Mouse (Mus musculus) E14TG2a.4 (cell line): ENCODE data around the gene Hsd17b7.

Source experiments
- H3K27me3 ChIP-seq: 2 replicates; pipeline ENCODE4 v1.6.1; 2014; ENCODE audit warnings: low read length, control low read depth; ENCODE audit not compliant: insufficient read depth
- H3K36me3 ChIP-seq: 2 replicates; pipeline ENCODE4 v1.6.1; 2014; ENCODE audit warnings: low read length, control low read depth; ENCODE audit not compliant: insufficient read depth
- H3K4me1 ChIP-seq: replicated peaks from 2 replicates; pipeline ENCODE4 v1.6.1; 2014; ENCODE audit warnings: low read depth, low read length, control low read depth
- H3K4me3 ChIP-seq: replicated peaks from 2 replicates; pipeline ENCODE4 v1.5.1; 2014; ENCODE audit warnings: mild to moderate bottlenecking, low read length
- H3K9me3 ChIP-seq: 2 replicates; pipeline ENCODE4 v1.6.1; 2014; ENCODE audit warnings: low read length, control low read depth
- CTCF ChIP-seq: conservative IDR thresholded peaks from 2 replicates; pipeline ENCODE4 v1.5.1; 2014; ENCODE audit warnings: low read length
- NANOG ChIP-seq: IDR thresholded peaks from 2 replicates; pipeline ENCODE4 v1.6.1; 2014; ENCODE audit warnings: borderline replicate concordance, low read length, mixed read lengths
- POU5F1 ChIP-seq: IDR thresholded peaks from 2 replicates; pipeline ENCODE4 v1.6.1; 2014; ENCODE audit warnings: low read length, borderline replicate concordance

Hsd17b7 gene

DNA sequence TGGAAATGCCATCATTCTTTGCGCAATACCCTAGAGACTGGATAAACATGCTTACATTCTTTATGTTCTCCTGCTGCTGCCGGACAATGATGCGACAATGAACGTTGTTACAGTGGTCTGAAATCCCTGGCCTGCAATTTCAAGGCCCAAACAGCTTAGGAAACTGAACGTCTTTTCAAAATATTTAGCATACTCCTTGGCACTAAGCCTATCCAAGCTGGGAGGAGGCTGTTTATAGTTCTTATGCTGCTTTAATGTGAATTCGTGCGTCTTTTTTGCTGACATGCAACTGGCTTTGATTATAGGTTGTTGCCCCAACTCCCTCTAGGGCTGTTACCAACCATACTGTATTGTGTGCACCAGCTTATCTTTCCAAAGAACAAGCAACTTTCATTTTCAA is 20.2 kb downstream of the Hsd17b7 start:
- no peaks in the 10 kb centered on the region for H3K4me1 ChIP-seq

DNA sequence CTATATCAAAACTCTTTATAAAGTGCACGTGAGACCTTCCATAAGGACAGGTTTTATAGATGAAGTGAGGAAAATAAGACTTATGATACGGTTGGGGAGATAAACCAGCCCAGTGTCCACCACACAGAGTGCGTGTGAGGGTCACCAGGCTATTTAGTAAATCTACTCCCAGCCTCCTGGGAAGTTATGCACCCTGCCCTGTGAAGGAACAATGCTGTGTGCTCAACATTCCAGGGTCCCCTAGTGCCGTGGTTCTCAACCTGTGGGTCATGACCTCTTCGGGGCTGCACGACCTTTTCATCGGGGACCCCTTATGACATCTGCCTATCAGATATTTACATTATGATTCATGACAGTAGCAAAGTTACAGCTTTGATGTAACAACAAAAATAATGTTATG is 20.8 kb downstream of the Hsd17b7 start:
- TF ChIP-seq CTCF (no peak), POU5F1 (no peak), NANOG (no peak)
- Histone ChIP-seq H3K4me1 (no peaks in the 10 kb centered on the region), H3K9me3 (no peaks in the 10 kb centered on the region), H3K36me3 (peaks cover 14% of the 10 kb centered on the region), H3K27me3 (no peaks in the 10 kb centered on the region), H3K4me3 (no peak overlapping the region)

More for the DNA sequence above, 20.2 kb downstream of the Hsd17b7 start:
- Histone ChIP-seq H3K9me3 (no peaks in the 10 kb centered on the region), H3K36me3 (peaks cover 14% of the 10 kb centered on the region), H3K27me3 (no peaks in the 10 kb centered on the region), H3K4me3 (no peak overlapping the region)
- TF ChIP-seq NANOG: no peak
- no peak for TF ChIP-seq CTCF
- TF ChIP-seq POU5F1: no peak

DNA sequence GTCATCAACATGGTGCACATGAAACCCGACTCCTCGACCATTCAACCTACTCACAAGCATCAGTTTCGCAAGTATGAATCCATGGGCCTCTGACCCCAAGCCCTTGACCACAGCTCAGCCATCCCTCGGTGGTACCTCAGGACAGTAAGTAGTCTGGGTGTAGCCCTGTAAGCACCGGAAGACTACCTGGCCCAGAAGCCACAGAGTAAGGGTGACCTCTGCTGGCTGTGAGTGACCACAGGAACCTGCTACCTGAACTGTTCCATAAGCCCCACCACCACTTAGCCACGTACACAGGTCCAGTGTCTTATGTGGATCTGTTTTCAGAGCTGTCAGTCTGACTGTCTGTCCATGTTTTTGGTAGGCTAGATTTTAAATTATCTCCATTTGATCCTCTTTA is 21.4 kb downstream of the Hsd17b7 start:
- Histone ChIP-seq H3K27me3 (no peaks in the 10 kb centered on the region), H3K9me3 (no peaks in the 10 kb centered on the region), H3K4me1 (no peaks in the 10 kb centered on the region), H3K36me3 (peaks cover 12% of the 10 kb centered on the region), H3K4me3 (no peak overlapping the region)
- TF ChIP-seq NANOG: no peak
- TF ChIP-seq CTCF: no peak
- no peak for TF ChIP-seq POU5F1

DNA sequence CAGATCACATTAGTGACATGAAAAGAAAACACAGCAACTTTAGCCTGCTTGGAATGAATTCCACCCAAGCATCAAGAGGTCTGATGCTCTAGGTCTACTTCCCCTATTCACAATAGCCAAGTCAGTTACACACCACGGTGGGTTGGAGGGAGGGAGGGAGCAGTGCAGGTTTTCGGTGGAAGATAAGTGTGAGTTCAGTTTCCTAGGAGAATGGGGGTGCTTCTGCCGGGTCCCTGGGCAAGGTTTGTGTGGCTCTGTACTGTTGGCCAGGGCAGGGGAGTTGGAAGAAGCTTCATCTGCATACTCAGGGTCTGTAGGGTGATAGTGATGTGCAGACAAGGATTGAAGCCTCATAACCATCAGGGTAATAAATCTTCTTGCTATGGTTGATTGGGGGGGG is 23.0 kb downstream of the Hsd17b7 start:
- Histone ChIP-seq H3K36me3 (no peaks in the 10 kb centered on the region), H3K9me3 (no peaks in the 10 kb centered on the region), H3K4me1 (no peaks in the 10 kb centered on the region), H3K27me3 (no peaks in the 10 kb centered on the region), H3K4me3 (no peak overlapping the region)
- TF ChIP-seq CTCF (no peak), NANOG (no peak), POU5F1 (no peak)

DNA sequence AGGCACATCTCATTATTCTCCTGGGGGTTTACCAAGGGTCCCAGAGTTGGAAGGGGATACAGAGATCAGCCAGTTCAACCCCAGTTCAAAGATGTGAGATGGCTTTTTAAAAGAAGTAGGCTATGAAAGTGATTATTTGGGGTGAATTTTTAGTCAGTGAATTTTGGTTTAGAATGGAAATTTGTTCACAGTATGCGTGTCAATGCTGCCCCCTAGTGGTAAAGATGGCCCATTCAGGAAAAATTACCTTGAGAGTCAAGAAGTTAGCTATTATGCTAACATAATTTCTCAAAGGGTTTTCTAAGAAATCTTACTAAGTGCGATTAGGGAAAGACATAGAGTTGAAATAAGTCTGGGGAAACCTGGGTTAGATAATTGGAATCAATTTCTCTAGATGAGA is 29.7 kb downstream of the Hsd17b7 start:
- Histone ChIP-seq H3K36me3 (no peaks in the 10 kb centered on the region), H3K4me3 (no peak overlapping the region), H3K27me3 (no peaks in the 10 kb centered on the region), H3K4me1 (no peaks in the 10 kb centered on the region), H3K9me3 (no peaks in the 10 kb centered on the region)
- TF ChIP-seq NANOG: no peak
- no peak for TF ChIP-seq POU5F1
- TF ChIP-seq CTCF: peak; percentile 52

DNA sequence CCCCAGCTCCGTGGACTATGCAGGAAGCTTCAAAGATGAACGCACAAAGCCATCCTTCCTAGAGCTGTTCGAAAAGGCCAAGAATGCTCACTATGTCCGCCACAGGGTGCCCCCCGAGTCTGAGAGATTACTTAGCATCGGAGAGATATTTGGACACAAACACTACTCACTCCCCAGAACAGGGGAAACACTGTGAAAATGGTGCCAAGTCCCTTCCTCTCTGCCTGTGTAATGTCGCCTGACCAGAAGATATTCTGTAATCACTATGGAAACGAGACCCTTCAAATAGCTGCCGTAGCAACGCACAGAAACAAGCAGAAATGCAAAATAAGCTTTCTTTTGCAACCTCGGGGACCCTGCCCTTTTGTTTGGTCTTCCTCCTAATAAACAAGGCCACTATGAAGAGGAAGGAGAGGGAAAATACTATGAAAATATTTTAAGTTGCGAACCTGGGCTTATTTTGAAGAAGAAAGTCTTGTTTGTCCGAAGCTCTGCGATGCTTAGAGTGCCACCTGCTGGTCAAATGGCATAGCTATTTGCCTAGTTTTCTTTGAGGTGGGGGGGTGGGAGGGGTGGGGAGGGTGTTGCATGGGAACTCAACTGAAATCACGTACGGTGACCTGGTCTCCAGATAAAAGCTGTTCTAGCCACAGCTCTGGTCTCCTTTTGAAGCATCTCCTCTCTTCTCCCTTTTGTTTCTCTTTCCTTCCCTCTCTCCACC is 34.9 kb downstream of the Hsd17b7 start:
- no peak for TF ChIP-seq POU5F1
- TF ChIP-seq CTCF: peak; percentile 30
- TF ChIP-seq NANOG: no peak
- peaks cover 4% of the 10 kb centered on the region for H3K27me3 ChIP-seq
- no peaks in the 10 kb centered on the region for H3K9me3 ChIP-seq
- H3K36me3 ChIP-seq: no peaks in the 10 kb centered on the region
- H3K4me3 ChIP-seq: no peak overlapping the region
- H3K4me1 ChIP-seq: no peaks in the 10 kb centered on the region

DNA sequence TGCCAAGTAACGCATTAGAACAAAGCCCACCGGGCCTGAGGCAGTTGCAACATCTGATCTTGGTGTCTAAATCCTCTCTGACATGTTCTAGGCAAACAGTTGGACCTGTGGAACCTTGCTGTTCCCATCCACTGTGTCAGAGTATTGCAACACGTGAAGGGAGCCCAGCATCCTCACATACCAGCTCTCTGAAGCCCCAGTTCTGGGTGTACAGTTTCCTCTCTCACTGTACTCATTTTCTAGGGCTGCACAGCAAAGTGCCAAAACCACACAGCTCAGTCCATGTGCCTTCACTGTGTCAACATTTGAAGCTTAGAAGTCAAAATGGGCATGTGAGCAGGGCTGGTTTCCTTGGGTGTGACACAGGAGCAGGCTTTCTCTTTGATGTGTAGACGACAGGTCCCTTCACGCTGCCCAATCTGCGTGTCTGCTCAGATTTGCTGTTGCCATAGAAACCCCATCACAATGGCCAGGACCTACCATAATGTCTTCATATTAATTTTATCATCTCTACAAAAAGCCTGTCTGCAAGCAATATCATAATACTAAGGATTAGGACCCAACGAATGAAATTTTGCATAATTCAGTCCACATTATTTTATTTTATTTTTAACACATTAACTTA is 36.8 kb downstream of the Hsd17b7 start:
- H3K4me3 ChIP-seq: no peak overlapping the region
- H3K27me3 ChIP-seq: peaks cover 5% of the 10 kb centered on the region
- H3K9me3 ChIP-seq: no peaks in the 10 kb centered on the region
- H3K4me1 ChIP-seq: peaks cover 12% of the 10 kb centered on the region
- TF ChIP-seq CTCF (no peak), POU5F1 (no peak), NANOG (no peak)
- H3K36me3 ChIP-seq: no peaks in the 10 kb centered on the region

DNA sequence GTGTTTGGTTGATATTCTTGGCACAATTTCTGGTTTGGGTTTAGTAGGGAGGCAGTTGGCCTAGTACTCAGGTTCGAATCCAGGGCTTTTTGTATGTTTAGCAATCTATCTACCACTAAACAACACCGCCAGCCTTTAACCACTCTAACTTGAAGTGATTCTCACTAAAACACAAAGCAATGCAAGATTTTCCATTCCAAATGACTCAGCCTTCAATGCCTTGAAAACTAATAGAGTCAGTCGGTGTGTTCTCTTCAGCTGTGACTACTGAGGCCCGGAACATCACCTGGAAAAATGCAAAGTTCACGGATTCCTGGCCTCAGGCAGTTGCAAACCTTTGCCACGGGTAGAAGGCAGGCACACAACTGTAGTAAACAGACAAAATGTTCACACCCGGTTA is 37.3 kb downstream of the Hsd17b7 start:
- peaks cover 16% of the 10 kb centered on the region for H3K4me1 ChIP-seq
- H3K9me3 ChIP-seq: no peaks in the 10 kb centered on the region
- no peak overlapping the region for H3K4me3 ChIP-seq

More for the DNA sequence above, 37.3 kb downstream of the Hsd17b7 start:
- peaks cover 5% of the 10 kb centered on the region for H3K27me3 ChIP-seq
- no peaks in the 10 kb centered on the region for H3K36me3 ChIP-seq
- no peak for TF ChIP-seq CTCF
- no peak for TF ChIP-seq NANOG
- TF ChIP-seq POU5F1: no peak
